Mouse (Mus musculus) mature B cell (primary cell): ENCODE data around the gene Abtb1.

Source experiments
- in situ Hi-C: fragments of 300-500 bp; cut with MboI; formaldehyde crosslinking; loops from 2 replicates; pipeline ENCODE4 v1.14.3; 2019

Abtb1 gene

DNA sequence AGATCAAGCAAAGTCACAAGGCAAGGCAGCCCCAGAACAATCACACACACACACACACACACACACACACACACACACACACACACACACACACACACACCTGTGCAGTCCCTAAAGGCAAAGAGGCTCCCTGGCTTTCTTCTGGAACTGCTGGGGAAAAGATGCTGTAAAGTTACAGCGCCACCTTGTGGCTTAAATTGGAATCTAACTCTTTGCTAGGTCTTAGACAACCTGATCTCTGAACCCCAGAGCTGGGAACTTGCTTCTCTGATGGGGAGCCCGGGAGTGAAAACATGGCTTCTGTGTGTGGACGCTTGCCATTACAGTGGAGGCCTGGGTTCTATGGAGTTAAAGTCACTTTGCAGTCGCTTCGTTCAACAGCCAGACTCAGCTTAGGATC is 13.9 kb upstream of the Abtb1 start:
- in situ Hi-C loops: no loop called here

DNA sequence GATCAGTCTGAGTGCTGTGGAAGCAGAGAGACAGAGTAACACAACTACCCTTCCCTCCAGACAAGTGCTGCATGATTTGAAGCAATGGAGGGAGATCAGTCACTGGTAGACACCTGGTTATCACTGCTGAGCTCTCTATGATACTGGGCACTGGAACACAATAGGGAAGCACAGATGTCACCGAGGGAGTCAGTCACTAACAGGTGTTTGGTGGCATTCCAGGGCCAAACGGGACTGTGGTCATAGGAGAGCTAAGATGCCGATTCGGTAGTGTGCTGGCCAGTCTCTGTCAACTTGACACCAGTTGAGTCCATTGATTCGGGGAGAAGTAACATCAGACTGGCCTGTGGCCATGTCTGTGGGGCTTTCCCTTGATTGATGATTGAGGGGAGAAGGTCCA is 12.7 kb upstream of the Abtb1 start:
- in situ Hi-C loops: no loop called here

DNA sequence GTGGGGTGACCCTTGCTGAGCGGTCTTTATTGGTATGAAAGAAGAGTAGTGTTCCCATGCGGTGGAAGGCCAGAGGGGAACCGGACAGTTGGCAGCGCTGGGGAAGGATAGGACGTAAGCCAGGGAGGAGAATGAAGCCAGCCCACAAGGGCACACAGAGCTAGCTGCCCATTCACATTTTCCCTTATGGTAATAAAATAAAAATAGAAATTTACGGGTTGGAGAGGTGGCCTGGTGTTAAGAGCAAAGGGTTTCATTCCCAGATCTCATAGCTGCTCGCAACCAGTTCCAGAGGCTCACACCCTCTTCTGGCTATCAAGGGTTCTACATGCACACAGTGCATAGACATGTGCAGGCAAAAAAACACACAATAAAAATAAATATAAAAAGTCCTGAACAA is 8.2 kb upstream of the Abtb1 start:
- in situ Hi-C loops: no loop called here

DNA sequence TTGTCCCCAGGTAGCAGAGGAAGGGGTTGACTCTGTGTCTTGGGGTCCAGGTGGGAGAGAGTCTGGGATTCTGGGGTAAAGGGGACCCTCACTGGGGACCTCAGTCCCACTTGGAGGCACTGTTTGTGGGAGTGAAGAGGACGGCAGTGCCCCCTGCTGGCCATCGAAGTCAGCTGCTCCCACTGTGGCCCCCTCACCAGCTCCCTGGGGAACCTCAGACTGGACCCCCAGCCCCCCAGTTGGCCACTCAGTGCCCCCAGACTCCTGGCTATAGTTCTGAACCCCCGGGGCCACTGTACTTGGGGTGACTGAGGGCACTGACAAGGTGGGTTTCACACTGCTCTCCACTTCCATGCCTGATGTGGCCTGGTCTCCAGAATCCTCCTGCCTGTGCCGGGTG is 7.5 kb upstream of the Abtb1 start:
- in situ Hi-C loops: loop anchor here (25.0 kb wide), 1 partner anchor 287 kb away; no protein-coding TSS in a partner anchor

DNA sequence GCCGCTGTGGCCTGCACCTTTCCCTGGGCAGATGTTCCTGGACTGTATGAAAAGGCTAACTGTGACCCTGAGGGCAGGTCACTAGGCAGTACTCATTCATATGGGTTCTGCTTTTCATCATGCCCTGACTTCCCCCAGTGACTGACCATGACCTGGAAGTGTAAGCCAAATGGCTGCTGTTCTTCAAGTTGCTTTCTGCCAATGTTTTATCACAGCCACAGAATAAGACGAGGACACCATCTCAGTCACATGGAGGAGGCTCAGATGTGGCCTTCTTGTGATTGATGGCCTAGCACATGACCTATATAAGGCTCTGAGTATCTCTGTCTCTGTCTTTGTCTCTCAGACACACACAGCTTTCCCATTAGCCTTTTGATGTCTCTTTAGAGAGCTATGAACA is 5.8 kb upstream of the Abtb1 start:
- in situ Hi-C loops: loop anchor here (25.0 kb wide), 1 partner anchor 285 kb away; no protein-coding TSS in a partner anchor

DNA sequence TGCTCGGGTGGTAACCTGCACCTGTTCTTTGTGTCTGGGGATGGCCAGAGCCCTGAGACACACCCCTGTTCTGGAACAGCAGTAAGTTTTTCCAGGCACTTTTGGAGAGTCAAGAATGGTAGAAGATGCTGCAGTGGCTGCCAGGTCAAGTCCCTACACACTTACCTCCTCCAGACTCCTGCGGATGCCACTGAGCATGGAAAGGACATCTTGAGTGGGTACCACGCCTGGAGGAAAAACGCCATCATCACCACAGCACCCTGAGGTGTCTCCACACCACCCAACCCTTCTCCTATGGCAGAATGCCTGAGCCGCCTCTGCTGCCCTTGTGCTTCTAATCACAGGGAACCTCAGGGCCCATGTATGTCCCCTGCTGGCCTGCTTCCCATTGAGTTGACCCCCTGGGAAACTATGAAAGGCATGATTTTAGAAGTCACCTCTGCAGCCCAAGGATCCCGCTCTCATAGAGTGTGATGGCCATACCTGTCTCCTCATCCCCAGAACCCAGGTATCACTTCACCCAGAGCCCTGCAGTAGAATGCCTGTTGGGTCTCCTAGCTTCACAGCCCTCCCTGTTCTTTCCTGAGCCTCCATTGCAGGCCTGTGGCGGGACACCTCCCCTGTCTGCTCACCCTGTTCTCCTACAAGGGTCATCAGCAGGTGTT is 3.2 kb upstream of the Abtb1 start:
- in situ Hi-C loops: loop anchor here (25.0 kb wide), 1 partner anchor 283 kb away; no protein-coding TSS in a partner anchor

DNA sequence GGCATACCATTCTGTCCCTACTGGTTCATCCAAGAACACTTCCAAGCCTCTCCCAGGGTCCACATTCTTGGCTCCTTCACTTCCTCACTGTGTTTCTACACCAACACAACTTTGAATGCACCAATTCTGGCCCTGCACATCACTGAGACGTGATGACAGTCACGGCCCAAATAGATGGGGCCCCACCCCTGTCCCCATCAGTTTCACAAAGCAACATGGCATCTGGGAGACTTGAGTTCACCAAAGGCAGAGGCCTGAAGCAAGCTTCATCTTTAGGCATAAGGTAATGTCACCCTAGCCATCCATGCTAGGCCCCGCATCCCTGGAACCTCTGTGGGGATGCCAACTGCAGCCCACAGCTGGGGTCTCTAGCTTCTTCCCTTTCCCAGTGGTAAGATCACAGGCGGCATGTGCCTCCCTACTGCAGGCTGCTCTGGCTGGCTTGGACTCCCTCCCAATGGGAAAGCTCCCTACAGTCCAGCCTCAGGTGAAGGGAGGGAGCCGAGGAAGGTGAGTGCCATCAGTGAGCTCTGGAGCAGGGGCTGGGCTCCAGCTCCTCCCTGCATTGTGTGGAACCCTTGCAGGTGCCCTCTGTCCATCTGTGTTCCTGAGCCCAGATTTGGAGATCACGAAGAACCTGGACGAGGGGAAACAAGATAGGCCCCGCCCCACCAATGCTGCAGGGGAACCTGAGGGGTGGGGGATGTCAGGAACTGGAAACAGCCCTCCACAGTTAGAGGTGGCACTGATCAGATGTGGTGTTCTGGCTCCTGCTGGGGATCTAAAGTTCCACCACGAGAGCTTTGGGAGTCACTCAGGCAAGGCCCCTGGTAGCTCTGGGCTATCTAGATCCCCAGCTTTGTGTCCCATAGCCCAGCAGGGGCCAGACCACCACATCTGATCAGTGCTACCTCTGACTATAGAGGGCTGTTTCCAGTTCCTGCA is 2.3 kb upstream of the Abtb1 start:
- in situ Hi-C loops: loop anchor here (25.0 kb wide), 1 partner anchor 282 kb away; no protein-coding TSS in a partner anchor

DNA sequence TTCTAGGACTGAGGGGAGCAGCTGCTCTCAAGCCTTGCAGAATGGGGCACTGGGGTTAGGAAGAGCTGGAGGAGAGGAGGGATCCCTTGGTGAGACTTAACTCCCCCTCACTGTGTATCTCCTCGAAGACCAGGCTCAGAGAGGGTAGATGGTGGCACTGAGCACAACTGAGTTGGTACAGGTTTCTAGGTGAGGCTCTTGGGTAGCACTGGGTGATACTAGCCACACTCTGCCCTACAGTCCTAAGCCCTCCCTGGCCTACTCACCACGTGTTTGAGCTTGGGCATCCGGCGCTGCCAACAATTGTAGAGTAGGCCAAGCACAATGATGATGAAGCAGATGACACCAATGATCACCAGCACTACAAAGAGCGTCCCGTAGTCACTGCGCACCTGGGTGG is 1.5 kb upstream of the Abtb1 start:
- in situ Hi-C loops: loop anchor here (25.0 kb wide), 1 partner anchor 281 kb away; no protein-coding TSS in a partner anchor

DNA sequence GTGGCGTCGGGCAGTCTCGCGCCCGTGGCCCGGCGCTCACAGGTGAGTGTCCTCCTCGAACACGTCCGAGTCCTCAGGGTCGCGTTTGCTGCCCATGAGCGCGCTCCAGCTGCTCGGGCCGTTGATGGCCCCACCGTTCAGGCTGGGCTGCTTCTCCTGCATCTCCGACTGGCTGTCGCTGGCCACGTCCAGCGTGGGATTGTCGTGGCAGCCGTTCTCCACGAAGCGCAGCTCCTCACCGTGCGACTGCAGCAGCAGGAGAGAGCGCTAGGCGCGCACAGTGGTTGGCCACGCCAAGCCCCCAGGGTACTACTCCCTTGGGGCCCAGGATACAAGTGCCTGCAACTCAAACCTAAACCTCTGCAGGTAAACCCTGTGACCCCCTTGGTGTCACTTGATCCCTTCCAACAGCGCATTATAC is 957 bp upstream of the Abtb1 start:
- in situ Hi-C loops: loop anchor here (25.0 kb wide), 1 partner anchor 280 kb away; no protein-coding TSS in a partner anchor

DNA sequence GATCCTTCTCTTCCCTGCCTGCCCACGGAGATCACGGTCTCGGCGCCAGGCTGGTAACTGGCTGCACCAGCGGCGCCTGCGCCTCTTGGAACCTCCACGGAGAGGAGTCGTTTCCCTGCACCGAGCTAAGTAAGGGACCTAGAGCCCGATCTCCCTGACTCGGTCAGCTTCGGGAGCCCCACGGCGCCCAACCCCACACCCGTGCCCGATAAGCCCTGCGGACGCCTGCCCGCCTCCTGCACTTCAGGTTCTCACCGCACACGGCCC is 337 bp downstream of the Abtb1 start:
- in situ Hi-C loops: loop anchor here (25.0 kb wide), 1 partner anchor 279 kb away; no protein-coding TSS in a partner anchor

DNA sequence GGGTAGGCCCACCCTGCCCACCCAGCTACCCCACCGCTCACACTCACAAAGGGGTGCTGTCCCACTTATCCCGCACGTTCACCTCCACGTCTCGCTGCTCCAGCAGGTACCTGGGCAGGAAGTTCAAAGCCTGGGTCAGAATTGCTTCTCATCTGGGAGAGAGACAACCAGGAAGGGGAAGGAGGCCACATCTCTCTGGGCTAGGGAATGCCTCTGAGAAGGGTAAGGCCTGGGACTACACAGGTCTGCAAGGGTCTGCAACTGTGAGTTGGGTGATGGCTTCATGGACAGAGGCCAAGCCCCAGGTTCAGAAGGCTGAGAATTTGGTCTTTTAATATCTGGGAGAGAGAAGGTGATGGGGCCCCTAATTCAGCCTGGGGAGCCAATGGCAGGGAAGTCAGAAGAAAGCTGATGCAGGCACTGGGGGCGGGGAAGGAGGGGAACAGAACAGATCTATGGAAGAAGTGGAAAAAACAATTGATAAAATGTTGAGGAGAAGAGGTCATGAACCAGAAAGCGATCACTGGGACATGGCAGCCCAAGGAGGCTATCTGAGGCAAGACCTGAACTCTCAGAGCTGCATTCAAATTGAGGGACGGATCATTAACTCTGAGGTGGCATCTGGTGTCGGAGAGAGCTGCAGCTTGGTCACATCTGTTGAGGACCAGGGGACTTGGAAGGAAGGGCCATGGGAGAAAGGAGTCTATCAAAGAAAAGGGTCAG is 832 bp downstream of the Abtb1 start:
- in situ Hi-C loops: loop anchor here (25.0 kb wide), 1 partner anchor 279 kb away; no protein-coding TSS in a partner anchor

DNA sequence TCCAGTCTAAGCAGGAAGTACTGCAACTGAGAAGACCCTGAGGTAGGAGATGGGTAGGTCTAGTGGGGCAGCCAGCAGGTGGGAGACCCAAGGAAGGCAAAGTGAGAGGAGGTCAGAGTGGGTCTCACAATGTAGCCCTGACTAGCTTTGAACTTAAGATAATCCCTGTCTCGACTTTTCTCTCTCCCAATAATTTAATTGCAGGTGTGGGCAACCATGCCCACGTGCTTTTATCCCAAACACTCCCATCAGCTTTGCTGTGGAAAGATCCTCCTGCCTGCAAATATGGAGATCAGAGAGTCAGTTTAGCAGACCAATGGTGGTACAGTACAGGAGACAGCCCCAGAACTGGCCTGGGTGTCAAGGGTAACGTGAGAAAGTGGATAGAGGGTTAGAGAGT is 1.6 kb downstream of the Abtb1 start:
- in situ Hi-C loops: loop anchor here (25.0 kb wide), 1 partner anchor 278 kb away; no protein-coding TSS in a partner anchor

DNA sequence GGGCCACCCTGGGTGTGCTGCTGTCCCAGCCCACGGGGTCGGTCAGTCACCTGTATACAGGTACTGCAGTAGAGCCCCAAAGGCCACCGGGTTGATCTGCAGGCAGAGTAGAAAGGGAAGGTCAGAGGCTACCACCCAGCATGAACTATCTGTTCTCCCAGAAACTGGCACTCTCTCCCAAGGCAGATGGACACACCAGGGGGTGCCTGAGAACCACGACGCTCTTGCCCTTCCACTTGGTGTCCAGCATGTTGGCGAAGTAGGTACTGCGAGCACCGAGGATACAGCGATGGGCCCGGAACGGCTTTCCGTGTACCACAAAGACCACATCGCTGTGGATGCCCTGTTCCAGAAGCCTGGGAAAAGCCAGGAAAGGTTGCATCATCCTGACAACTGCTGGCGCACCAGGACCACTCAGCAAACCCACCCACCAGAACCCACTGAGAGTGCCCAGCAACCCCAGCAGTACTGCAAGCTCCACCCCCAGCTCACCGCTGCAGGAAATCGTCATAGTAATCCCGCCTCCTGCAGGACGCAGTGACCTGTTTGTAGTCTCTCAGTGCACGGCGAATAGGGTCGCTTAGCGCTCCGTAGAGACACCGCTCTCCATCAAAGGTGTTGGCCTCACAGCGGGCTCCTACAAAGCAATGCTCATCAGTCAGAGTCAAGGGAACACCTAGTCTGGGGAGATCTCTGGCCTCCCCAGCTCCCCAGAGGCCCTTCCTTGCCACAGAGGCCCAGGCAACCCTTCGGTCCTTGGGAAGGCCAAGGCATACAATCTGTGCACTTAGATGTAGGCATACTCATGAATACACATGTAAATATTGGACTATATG is 2.4 kb downstream of the Abtb1 start:
- in situ Hi-C loops: loop anchor here (25.0 kb wide), 1 partner anchor 277 kb away; no protein-coding TSS in a partner anchor

DNA sequence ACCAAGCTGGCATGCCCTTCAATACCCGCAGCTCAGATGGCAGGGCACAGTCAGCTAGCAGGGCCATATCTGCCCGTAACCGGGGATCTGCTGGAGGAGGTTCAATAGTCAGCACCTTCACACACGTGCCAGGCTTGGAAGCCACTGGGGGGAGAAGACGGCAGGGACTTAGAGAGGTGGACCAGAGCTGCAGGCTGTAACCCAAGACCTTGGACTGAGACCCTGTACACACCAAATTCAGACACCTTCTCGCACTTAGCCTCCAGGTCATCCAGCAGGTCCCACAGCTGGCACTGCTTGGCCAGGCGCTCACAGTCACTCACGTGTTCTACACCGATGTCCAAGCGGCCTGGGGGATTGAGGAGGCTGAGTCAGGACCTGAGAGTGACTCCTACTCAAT is 3.2 kb downstream of the Abtb1 start:
- in situ Hi-C loops: loop anchor here (25.0 kb wide), 1 partner anchor 276 kb away; no protein-coding TSS in a partner anchor

DNA sequence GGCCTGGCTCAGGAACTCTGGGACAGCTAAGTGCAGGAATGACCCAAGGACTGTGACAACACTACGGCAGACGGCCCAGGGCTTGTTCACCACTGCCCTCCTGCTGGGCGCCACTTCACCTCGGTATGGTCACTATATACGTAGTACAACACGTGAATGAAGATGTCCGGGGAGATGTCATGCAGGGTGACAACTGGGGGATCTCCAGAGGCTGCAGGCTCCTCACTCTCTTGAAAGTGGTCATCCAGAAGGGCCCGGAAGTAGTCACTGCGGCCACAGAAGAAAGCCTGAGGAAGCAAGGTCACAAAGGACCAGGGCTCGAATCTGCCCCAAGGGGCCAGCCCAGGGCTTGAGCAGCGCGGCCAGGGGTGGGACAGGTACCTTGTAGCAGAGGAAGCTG is 3.8 kb downstream of the Abtb1 start:
- in situ Hi-C loops: loop anchor here (25.0 kb wide), 1 partner anchor 276 kb away; no protein-coding TSS in a partner anchor

DNA sequence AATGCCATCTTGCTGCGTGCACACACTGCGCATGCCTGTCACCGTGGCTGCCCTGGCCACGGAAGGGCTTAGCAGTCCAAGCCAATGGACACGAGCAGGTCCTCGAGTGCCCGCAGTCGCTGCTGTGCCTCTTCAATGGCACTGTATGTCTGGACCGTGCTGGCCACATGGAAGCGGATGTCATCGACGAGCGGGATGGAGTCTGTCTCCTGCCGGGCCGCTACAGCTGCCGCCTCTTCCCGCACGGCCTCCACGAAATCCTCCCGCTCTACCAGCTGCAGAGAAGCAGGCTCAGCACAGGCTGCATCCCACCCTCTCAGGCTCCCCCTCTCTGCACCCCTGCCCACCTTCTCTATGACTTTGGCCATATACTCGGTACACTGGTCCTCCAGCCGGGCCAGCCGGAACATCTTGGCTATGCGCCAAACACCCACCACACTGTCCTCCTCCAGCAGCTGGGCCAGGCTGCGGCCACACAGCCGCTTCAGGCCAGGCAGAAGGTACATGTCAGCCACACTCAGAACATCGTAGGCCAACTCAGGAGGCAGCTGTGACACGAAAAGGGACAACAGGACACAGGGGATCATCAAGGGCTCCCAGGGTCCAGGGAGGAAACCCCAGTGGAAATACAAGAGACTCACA is 5.5 kb downstream of the Abtb1 start:
- in situ Hi-C loops: loop anchor here (25.0 kb wide), 1 partner anchor 274 kb away; no protein-coding TSS in a partner anchor

DNA sequence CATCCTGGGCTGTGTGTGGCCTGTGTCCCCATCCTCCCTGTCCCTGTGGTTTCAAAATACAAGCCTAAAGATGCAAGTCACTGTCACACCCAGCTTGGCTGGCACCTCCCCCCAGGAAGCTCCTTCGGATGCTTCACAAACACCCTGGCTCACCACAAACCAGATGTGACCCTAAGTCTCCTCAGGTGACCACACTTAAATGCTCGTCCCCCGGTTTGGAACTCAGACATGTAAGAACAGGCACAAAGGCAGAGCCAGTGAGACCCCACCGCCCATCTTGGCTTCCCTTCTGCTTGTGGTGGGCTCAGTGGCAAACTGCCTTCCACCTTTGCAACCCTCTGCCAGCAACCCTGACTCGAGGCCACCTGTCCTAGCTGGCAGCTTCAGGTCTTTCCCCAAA is 6.7 kb downstream of the Abtb1 start:
- in situ Hi-C loops: loop anchor here (25.0 kb wide), 1 partner anchor 273 kb away; no protein-coding TSS in a partner anchor

DNA sequence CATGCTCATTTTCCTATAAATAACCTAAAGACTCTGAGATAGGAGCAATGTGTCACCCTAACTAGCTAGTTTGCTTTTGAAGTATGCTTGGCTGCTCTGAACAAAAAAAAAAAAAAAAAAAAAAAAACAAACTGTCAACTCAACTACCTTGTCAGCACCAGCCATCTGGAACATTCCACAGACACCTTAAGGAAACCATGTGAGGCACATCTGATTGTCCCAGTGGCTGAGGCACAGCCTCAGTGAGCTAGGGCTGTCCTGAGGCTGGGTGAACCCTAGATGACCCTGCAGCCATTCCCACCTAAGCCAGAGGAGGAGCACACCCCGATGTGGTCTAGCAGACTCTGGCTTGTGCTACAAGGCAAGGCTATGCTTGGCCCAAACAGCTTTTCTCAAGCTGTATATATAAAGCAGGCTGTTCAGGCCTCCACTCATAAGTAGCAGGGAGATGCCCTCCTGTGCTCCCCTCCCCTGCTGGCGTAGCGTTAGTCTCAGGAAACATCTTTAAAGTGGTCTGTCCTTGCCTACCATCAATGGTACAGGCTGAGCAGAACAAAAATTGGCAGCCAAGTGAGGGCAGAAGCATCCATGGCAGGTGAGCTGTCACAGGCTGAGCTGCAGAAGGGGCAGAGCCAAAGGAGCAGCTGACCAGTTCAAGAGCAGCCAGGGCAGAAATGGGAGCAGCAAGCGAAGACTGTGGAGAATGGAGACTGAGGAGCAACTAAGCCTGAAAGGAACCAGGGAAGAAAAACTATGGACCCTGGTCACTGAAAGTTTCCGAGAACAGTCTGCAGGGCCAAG is 8.2 kb downstream of the Abtb1 start:
- in situ Hi-C loops: loop anchor here (25.0 kb wide), 1 partner anchor 271 kb away; no protein-coding TSS in a partner anchor

DNA sequence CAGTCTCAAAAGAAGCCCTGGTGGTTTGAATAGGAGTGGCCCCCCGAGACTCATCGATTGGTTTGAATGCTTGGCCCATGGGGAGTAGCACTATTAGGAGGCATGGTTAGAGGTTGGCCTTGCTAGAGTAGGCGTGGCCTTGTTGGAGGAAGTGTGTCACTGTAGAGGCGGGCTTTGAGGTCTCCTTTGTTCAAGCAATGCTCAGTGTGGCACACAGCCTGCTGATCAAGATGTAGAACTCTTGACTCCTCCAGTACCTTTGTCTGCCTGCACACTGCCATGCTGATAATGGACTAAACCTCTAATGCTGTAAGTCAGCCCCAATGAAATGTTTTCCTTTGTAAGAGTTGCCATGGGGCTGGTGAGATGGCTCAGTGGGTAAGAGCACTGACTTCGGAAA is 9.1 kb downstream of the Abtb1 start:
- in situ Hi-C loops: loop anchor here (25.0 kb wide), 1 partner anchor 270 kb away; no protein-coding TSS in a partner anchor
